Mouse (Mus musculus): Measurements from ENCODE around the gene Bcl6b.
A peak's percentile ranks its signal among the peaks of the same experiment; 100 is the strongest.

The Bcl6b gene

DNA sequence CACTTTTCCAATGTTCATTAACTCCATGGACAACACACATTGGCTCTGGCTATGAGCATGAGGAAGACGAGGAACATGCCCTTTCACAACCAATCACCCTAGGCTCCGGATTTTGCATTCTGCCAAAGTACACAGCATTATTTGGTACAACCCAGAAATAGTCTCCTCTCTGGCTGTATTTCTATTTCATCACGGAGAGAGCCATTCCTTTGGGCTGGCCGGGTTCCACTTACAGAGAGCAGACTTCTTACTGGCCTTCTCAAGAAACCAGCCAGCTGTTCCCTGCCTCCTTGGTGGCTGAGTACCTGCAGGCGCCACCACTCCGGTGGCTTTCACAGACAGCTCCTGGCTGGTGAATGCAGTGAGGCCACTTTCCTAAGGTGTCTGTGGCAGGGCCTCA lies 17.2 kb downstream of the Bcl6b start, which contains the start of gene Slc16a11:
Gene Slc16a11 (plus strand): TSS at position 330 of the 400 bp plus-strand sequence.
- DNase-seq, result peak in 1 of 2 experiments; percentile 41

DNA sequence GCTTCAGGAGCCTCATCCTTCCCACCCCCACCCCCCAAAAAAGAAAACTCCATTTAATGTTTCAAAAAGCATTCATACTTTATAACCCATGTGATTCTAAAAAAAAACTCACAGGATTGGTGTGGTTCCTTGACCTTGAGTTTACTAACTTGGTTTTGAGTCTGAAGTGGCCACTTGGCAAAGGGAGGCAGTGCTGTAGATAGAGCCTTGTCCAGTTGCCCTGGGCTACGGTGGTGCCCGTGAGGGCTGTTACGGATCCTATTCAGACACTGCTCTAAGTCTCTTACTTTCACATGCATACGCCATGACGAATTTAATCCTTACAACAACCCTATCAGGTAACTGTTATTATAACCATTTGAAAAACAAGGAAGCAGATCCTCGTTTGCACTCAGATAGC lies 17.6 kb downstream of the Bcl6b start:
- DNase-seq, result no peak

DNA sequence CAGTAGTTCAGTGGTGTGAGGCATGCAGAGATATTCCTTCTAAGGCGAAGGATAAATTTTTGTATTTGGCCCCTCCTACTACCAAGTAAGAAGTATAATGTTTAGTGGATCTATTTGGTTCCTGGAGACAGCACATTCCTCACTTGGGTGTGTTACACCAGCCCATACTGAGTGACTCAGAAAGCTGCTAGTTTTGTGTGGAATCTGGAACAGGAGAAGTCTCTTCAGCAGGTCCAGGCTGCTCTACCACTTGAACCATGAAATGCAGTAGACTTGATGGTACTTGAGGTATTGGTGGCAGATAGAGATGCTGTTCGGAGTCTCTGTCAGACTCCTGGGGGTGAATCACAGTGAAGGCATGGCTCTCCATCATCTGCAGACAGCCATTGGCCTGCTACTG lies 18.9 kb downstream of the Bcl6b start:
- DNase-seq, result no peak

DNA sequence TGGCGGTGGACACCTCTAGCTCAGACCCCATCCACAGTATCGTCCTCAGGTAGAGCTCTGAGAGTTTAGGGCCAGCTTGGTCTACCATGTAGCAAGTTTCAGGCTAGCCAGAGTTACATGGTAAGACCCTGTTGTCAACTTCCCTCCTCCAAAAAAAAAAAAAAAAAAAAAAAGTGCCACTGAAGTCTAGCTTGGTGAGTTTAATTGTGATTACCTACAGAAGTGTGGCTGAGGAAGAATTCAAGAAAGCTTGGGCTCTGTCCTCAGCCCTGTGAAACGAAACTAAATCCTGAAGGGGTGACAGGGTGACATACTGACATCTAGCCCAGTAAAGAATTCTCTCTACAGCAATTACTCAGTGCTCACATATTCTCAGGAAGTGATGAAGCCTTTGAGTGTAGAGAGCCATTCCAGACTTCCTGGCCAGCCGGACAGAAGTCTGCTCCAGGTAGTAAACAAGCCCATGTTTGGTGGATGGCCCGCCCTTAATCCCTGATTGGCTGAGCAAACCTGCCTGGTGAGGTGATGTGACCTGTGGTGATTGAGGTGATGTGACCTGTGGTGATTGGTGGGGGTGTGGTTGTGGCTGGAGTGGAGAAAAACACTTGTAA lies 20.7 kb downstream of the Bcl6b start:
- peak in 1 of 2 experiments; percentile 25 for DNase-seq

DNA sequence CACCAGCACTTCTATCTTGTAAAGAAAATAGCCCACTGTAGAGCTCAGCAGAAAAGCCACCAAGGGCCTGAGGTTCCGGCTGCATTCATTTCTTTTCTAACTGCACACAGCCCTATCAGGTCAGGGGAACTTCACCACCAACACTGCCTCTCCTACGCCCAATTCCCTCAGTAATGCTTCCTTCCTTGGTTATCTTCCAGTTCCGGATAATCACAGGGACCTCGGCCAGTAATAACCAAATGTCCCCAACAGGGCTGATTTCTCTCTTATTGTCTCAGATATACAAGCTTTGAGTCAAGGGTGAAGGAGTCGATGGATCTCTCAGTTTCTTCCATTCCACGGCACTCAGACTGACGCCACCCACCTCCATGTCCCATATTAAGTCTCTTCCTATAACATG lies 22.3 kb downstream of the Bcl6b start:
- DNase-seq, result no peak

- no peak for DNase-seq
Observed at GRCm38 (mm10) chr11:70206801-70207200, 22.8 kb downstream of the Bcl6b start.

DNA sequence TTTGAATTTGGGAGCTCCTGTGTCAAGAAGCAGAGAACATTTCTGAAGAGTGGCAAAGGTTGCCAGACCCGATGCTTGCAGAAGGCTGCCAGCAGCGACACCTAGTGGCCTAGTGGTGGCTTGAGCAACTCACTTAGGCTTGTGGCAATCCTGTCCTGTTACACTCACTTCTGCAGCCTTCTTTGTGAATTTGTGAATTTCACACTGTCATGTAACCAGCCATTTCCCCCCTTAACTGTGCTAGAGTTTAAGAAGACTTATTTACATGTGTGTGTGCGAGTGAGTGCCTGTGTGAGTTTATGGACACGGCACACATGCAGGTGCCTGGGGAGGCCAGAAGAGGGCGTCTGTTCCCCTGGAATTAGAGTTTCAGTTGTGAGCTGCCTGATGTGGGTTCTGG lies 27.9 kb downstream of the Bcl6b start:
- DNase-seq, result peak; percentile 91 to 96

- DNase-seq, result peak in 1 of 2 experiments; percentile 37
Observed at GRCm38 (mm10) chr11:70200036-70200608, 29.5 kb downstream of the Bcl6b start.

- no peak for DNase-seq
Observed at GRCm38 (mm10) chr11:70199107-70199506, 30.5 kb downstream of the Bcl6b start.

DNA sequence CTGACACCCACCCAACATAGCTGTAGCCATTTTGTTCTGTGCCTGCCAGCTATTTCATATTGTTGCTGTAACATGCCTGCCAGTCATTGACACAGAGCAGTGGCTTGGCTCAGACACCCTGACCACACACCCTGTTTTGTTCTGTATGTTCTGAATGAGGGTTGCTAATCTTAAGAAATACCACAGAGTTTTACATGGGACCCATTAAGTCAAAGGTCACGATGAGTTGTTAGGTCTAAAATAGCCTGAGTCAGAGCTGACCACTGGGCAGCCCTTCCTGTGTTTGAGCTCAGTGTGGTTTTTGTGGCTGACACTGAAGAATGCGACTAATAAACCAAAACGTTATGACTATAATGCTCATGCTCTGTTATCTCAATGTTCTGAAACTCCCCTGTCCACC lies 31.3 kb downstream of the Bcl6b start:
- DNase-seq, result no peak

DNA sequence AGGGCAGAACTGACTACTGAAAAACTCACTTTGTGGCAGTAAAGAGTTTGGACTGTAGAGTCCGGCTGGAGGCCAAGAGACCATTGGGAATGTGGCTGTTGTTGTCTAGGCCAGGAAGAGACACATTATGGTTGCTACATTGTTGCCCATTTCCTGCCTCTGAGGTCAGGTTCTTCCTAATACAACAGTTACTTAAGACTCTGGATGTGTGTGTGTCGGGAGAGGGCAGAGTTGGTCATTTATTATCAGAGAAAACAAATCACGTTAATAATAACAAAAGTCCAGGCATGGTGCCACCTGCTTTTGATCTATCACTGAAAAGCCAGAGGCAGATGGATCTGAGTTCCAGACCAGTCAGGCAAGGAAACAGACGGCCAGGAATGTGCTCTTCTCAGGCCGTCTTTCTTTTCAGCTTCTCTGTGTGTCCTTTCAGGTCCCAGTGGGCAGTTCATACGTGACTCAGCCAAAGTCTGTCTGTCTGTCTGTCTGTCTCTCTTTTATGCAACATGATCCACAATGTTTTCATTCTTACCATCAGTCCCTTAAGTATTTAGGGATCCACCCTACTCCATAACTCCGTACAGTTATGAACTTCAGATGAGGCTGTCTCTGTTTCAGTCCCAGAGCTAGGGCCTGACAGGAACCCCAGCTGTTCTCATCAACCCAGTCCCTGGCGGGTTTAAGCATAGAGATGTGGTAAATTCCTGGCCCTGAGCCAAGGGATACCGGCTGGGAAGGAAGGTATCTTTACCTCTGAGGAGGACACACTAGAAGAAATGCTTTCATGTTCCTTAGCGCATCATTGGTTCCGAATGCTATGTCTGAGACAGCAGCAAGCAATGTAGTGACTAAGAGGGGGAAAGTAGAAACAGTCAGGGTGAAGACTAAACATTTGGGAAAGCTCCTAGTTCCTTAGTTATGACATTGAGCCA lies 36.0 kb downstream of the Bcl6b start:
- peak; percentile 49 to 64 for DNase-seq

DNA sequence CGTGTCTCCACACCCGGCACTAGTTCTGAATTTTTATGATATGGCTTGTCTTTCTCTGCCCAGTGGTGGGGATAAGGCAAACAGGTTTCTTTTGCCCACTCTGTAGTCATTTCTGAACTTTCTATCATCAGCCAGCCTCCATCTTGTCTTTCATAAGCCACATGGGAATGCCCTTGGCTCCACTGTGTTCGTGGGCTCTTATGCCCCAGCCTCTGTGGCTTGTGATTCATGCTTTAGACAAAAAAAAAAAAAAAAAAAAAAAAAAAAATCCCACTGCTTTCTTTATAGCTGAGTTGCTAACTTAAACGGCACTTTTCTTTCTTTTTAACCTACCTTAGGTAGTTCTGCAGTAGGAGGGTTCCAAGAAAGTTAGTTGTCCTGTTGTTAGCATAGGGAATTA lies 37.4 kb downstream of the Bcl6b start:
- no peak for DNase-seq

GRCm38 (mm10) chr11:70191188-70191587 lies 38.4 kb downstream of the Bcl6b start:
- no peak for DNase-seq

DNA sequence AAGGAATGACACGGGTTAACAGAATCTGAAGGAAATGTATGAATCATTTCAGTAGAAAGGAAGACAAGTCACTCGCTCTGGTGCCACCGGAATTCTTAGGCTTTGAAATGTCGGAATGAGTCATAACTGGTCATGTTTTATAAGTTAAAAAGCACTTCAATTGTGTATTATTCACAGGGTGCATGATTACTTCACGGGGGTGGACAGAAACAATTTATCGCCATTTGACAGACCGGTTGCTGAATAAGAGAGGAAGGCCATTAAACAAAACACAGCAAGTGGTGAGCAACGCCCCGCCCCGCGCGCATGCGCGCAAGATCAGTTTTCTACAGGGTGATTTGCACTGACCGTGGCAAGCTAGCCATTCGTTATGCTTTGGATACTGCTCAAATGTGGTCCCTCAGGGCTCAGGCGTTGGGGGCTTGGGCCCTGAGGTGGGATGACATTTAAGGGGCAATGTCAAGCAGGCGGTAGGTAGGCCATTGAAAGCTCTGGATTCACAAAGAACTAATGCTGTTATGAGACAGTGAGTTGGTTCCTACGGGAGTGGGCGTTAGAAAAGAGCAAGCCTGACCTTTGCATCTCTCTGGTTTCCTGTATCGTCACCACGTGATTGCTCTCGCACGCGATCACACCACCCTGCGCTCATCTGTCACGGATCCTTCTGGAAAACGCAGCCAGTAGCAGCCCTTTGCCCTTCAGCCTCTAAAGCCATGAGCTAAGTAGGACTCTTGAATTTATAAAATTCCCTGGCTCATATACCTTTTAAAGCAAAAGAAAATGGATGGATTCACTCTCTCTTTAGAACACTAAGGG lies 40.1 kb downstream of the Bcl6b start:
- peak in 1 of 2 experiments; percentile 46 for DNase-seq

- no peak for DNase-seq
Observed at GRCm38 (mm10) chr11:70185120-70185519, 44.5 kb downstream of the Bcl6b start.

DNA sequence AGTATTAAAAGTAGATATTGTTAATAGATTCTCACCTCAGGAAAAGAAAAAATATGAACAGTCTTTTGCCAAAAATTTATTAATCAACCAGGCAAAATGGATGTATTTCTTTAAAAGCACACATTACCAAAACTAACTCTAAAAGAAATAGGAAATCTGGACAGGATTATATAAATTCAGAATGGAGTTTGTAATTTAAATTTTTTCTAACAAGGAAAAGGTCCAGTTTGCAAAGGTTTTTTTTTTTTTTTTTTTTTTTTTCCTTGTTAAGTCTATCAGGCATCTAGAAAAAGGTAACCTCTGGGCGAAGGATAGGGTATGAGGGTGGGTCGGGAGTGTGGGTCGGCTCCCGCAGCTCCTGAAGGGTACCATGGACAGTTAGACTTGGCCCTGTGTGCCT lies 49.1 kb downstream of the Bcl6b start:
- DNase-seq, result no peak

DNA sequence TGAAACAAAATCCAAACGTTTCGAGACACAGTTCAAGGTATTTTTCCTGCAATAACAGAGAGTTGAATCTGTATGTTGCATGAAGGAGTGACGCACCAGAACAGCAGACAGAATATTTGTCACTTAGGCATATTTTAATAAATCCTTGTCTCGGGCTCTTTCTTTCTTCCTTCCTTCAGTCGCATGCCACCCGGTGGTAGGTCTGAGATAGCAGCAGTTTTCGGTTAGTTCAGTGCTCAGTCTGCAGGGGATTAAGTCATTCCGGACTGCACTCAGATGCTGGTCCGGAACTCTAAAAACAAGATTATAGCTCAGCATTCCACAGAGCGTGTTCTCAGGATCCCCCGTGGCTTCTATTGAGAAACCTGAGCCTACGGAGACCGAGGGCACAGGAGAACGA lies 50.2 kb downstream of the Bcl6b start:
- peak in 1 of 2 experiments; percentile 61 for DNase-seq

- DNase-seq, result no peak
Observed at GRCm38 (mm10) chr11:70178756-70179155, 50.8 kb downstream of the Bcl6b start.

DNA sequence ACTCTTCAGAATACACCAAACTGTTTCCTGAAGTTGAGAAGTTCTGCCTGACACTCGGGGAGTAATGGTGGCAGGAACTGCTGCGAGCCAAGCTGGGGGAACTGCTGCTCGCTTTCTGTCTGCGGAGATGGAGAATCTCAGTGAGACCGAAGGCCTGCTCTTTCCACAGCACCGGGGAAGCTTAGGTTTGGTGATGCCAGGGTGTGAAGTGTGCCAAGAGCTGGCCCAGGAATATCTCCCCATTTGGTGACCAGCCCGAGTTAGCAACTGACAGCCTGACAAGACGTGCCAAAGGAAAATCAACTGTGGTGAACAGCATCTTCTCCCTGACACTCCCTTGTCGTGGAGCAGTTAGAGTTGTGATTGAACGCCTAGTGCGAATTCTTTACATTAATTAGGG lies 51.3 kb downstream of the Bcl6b start:
- DNase-seq, result no peak

GRCm38 (mm10) chr11:70177647-70178046 lies 52.0 kb downstream of the Bcl6b start:
- peak in 1 of 2 experiments; percentile 49 for DNase-seq

DNA sequence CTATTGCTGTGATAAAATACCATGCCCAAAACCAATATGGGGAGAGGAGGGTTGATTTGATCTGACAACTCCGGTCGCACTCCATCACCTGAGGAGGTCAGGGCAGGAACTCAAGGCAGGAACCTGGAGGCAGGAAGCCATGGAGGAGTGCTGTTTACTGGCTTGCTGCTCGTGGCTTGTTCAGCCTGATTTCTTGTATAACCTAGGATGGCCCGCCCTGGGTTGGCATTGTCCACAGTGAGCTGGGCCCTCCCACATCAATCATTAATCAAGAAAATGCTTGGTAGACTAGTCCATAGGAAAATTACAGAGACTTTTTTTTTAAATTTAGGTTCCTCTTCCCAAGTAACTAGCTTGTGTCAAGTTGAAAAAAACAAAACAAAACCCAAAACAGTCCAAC lies 55.1 kb downstream of the Bcl6b start:
- peak; percentile 80 to 87 for DNase-seq

Measured in kidney, postnatal 36 days (tissue).